Mouse (Mus musculus) embryonic fibroblast, embryonic 13.5 days (primary cell): ENCODE measurements at regions not wholly inside any gene's neighbourhood (a gene's known extent, or its start where the extent isn't known, plus 50 kb on each side); places are given as distances from the start of the nearest gene placed in this dataset.

Experiments used
- H3K27ac ChIP-seq: 2 replicates; pipeline ENCODE4 v1.5.1; 2012; ENCODE audit warnings: low read length, control low read depth, inconsistent platforms; ENCODE audit not compliant: insufficient read depth
- H3K4me1 ChIP-seq: 2 replicates; pipeline ENCODE4 v1.6.1; 2011; ENCODE audit warnings: low read length; ENCODE audit not compliant: control insufficient read depth, insufficient read depth
- H3K4me3 ChIP-seq: 2 replicates; pipeline ENCODE4 v1.5.1; 2011; ENCODE audit warnings: mild to moderate bottlenecking, control low read depth, low read length; ENCODE audit not compliant: insufficient read depth
- CTCF ChIP-seq: IDR thresholded peaks from 2 replicates; pipeline ENCODE4 v1.5.1; 2011; ENCODE audit warnings: mild to moderate bottlenecking, control low read depth, low read length, moderate library complexity, borderline replicate concordance; ENCODE audit not compliant: insufficient read depth
- POLR2A ChIP-seq: IDR thresholded peaks from 2 replicates; pipeline ENCODE4 v1.6.1; 2011; ENCODE audit warnings: low read depth, mild to moderate bottlenecking, control low read depth, low read length, moderate library complexity

- TF ChIP-seq CTCF (no peak), POLR2A (no peak)
- Histone ChIP-seq H3K4me3 (no peak overlapping the region), H3K27ac (no peak overlapping the region), H3K4me1 (peaks cover 16% of the 10 kb centered on the region)
Observed at GRCm38 (mm10) chr3:103408724-103409123, 129.6 kb downstream of the Trim33 start.

- peak overlapping the region; percentile 93 for H3K27ac ChIP-seq
- no peak overlapping the region for H3K4me3 ChIP-seq
- peaks cover 3% of the 10 kb centered on the region; the same call in 1 of the 2 replicates for H3K4me1 ChIP-seq
- TF ChIP-seq POLR2A (no peak), CTCF (no peak)
Observed at GRCm38 (mm10) chr3:103412247-103412646, 133.2 kb downstream of the Trim33 start.

GRCm38 (mm10) chr3:103415051-103415695, 136.1 kb downstream of the Trim33 start:
- no peak for TF ChIP-seq CTCF
- no peak for TF ChIP-seq POLR2A
- peaks cover 11% of the 10 kb centered on the region; the same call in 1 of the 2 replicates for H3K4me1 ChIP-seq
- no peak overlapping the region for H3K4me3 ChIP-seq
- H3K27ac ChIP-seq: no peak overlapping the region

- no peak overlapping the region for H3K27ac ChIP-seq
- TF ChIP-seq POLR2A (no peak), CTCF (no peak)
- H3K4me1 ChIP-seq: peaks cover 16% of the 10 kb centered on the region; the same call in 1 of the 2 replicates
- H3K4me3 ChIP-seq: no peak overlapping the region
Observed at GRCm38 (mm10) chr3:103416296-103416695, 137.2 kb downstream of the Trim33 start.

- TF ChIP-seq CTCF (no peak), POLR2A (no peak)
- Histone ChIP-seq H3K27ac (no peak overlapping the region), H3K4me1 (peaks cover 13% of the 10 kb centered on the region; the same call in 1 of the 2 replicates), H3K4me3 (no peak overlapping the region)
Observed at GRCm38 (mm10) chr3:103417781-103418180, 138.7 kb downstream of the Trim33 start.

- H3K4me1 ChIP-seq: peaks cover 13% of the 10 kb centered on the region; the same call in 1 of the 2 replicates
- no peak overlapping the region for H3K4me3 ChIP-seq
- 0 out of 2 replicates have a peak overlapping the region, but pooled peaks have one; percentile 17 for H3K27ac ChIP-seq
- TF ChIP-seq POLR2A: no peak
- no peak for TF ChIP-seq CTCF
Observed at GRCm38 (mm10) chr3:103419761-103420620, 140.9 kb downstream of the Trim33 start.

GRCm38 (mm10) chr3:103420621-103421274, 141.7 kb downstream of the Trim33 start:
- H3K4me1 ChIP-seq: peaks cover 13% of the 10 kb centered on the region; the same call in 1 of the 2 replicates
- H3K4me3 ChIP-seq: no peak overlapping the region
- H3K27ac ChIP-seq: 0 out of 2 replicates have a peak overlapping the region, but pooled peaks have one; percentile 17
- TF ChIP-seq CTCF (no peak), POLR2A (no peak)

DNA sequence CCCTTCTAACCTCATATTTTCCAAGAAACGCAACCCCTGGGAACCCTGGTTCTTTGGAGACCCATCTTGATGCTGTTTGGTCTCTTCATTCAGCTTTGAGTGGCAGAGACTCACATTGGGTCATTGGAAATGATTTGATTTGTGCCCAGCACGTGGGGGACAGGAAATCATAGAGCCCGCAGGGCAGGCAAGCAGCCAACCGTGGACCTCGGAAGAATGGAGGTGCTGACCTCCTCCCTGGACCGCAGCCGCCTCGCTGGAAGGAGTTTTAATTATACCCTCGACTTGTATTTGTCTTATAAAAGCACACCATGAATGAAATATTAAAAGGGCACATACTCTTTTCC, 142.2 kb downstream of the Trim33 start:
- peaks cover 13% of the 10 kb centered on the region; the same call in 1 of the 2 replicates for H3K4me1 ChIP-seq
- no peak overlapping the region for H3K4me3 ChIP-seq
- TF ChIP-seq CTCF: no peak
- no peak for TF ChIP-seq POLR2A
- H3K27ac ChIP-seq: no peak overlapping the region

DNA sequence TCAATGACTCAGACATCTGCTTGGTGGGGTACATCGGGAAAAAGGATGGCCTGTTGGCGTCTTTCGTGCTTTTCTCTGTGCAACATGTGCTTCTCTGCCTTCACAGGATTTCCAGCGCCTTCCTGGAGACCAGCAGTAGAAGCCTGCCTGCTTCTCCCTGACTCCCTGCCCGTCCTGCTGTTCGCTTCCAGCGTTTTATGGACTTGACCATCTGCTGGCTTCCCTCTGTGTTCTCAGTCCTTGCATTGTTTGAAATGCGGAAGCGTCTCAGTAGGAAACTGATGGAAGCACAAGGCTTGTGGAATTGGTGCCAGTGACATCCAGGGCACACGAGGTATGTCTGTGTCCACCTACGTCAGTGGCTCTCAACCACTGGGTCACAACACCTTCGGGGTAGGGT, 143.7 kb downstream of the Trim33 start:
- Histone ChIP-seq H3K4me3 (no peak overlapping the region), H3K27ac (no peak overlapping the region), H3K4me1 (peaks cover 13% of the 10 kb centered on the region; the same call in 1 of the 2 replicates)
- no peak for TF ChIP-seq POLR2A
- no peak for TF ChIP-seq CTCF

DNA sequence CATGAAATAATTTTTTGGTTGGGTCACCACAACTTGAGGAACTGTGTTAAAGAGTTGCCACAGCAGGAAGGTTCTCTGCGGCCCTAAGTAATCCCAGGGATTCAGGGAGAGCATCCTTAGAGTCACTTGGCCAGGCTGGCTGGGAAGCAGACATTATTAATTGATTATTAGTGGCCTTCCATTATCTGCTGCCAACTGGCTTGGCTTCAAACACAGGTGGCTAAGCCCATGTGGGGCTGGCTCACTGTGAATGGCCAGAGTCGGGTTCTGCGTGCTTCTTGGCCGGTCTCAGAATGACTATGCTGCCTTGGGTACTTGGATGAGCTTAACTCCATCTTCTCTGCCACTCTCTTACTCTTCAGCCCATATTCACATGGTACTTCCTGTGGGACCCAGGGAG, 144.2 kb downstream of the Trim33 start:
- Histone ChIP-seq H3K4me1 (peaks cover 13% of the 10 kb centered on the region; the same call in 1 of the 2 replicates), H3K4me3 (no peak overlapping the region), H3K27ac (no peak overlapping the region)
- TF ChIP-seq POLR2A (no peak), CTCF (no peak)
